Mouse (Mus musculus): Measurements from ENCODE around the gene Mlycd. TPM values are rescaled to one million over a fixed set of nuclear protein-coding genes. Genes with fewer than 3 reads are reported as not detected.
A peak's percentile ranks its signal among the peaks of the same experiment; 100 is the strongest.

The Mlycd gene
- polyA plus RNA-seq, 1 experiment from 2014 or later: 14.0 TPM

DNA sequence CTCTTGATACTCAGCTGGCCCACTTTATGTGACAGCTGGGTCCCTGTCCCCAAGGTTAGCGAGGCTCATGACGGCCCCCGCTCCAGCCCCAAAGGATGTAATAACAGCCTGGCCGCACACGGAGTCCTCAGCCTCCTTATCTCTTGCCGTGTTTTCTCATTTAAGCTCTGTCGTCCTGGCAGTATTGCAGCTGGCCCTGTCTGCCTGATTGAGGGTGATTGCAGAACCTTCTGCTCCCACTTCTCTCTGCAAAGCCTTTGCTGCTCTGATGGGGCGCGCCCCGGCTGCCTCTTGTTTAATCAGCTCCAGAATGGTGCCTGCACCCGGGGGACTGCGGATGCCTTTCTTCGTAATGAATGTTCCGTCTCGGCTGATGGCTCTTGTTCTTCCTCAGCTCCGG is 65.0 kb downstream of the Mlycd start:
- DNase-seq (peak; percentile 34), ATAC-seq (ENCODE audit: insufficient read depth) (no peak)
- Histone ChIP-seq H3K4me3 (ENCODE audit: low read depth, low read length) (no peak overlapping the region), H3K27me3 (ENCODE audit: insufficient read depth, low read length) (no peaks in the 10 kb centered on the region), H3K27ac (ENCODE audit: low read depth) (no peak overlapping the region), H3K36me3 (ENCODE audit: insufficient read depth) (no peaks in the 10 kb centered on the region), H3K4me2 (no peak overlapping the region), H3K9ac (no peak overlapping the region), H3K4me1 (ENCODE audit: insufficient read depth) (no peaks in the 10 kb centered on the region; the same call in 1 of the 2 replicates), H3K9me3 (ENCODE audit: low read depth, low read length) (no peaks in the 10 kb centered on the region)
- TF ChIP-seq CTCF (IDR thresholded peaks at IDR 0.05; ENCODE audit: low read depth): no peak
- 27% methylated on average over 16 of the region's 16 CpGs for WGBS

Other genes starting within 250 kb of the Mlycd start
- 300 and 304 TPM in 2 replicates for gene Hsbp1, start 50.4 kb upstream of the Mlycd start, polyA plus RNA-seq (2014; fragmentation: Nextera tagmentation; extraction: Ambion mirVana)
- gene Osgin1, start 39.2 kb downstream of the Mlycd start, polyA plus RNA-seq (2014; fragmentation: Nextera tagmentation; extraction: Ambion mirVana): 0.53 and 0.85 TPM in 2 replicates
- 1.9 and 2.2 TPM in 2 replicates for gene Necab2, start 51.8 kb downstream of the Mlycd start, polyA plus RNA-seq (2014; fragmentation: Nextera tagmentation; extraction: Ambion mirVana)
- not detected in 2 replicates for gene Slc38a8, start 106.8 kb downstream of the Mlycd start, polyA plus RNA-seq (2014; fragmentation: Nextera tagmentation; extraction: Ambion mirVana)
- 125 and 128 TPM in 2 replicates for gene Mbtps1, start 163.9 kb downstream of the Mlycd start, polyA plus RNA-seq (2014; fragmentation: Nextera tagmentation; extraction: Ambion mirVana)
- 25.9 and 26.8 TPM in 2 replicates for gene Hsdl1, start 180.3 kb downstream of the Mlycd start, polyA plus RNA-seq (2014; fragmentation: Nextera tagmentation; extraction: Ambion mirVana)
- gene Dnaaf1, start 180.4 kb downstream of the Mlycd start, polyA plus RNA-seq (2014; fragmentation: Nextera tagmentation; extraction: Ambion mirVana): 0.24 TPM in 1 of 2 replicates, not detected in the other
- gene Taf1c, start 210.3 kb downstream of the Mlycd start, polyA plus RNA-seq (2014; fragmentation: Nextera tagmentation; extraction: Ambion mirVana): 9.0 and 10.4 TPM in 2 replicates
- 0.09 TPM in 1 of 2 replicates, not detected in the other for gene Adad2, start 217.9 kb downstream of the Mlycd start, polyA plus RNA-seq (2014; fragmentation: Nextera tagmentation; extraction: Ambion mirVana)
- not detected in 2 replicates for gene Kcng4, start 240.8 kb downstream of the Mlycd start, polyA plus RNA-seq (2014; fragmentation: Nextera tagmentation; extraction: Ambion mirVana)